Mouse (Mus musculus): ENCODE measurements around the gene Slc29a2. TPM values are rescaled to one million over a fixed set of nuclear protein-coding genes. Genes with fewer than 3 reads are reported as not detected.

The Slc29a2 gene
- total and polyA plus RNA-seq, 3 experiments: 2.1 to 6.6 (median 4.2) TPM

GRCm38 (mm10) chr19:5018191-5018590 lies 5.5 kb upstream of the Slc29a2 start:
- Histone ChIP-seq H3K9me3 (replicated peaks; ENCODE audit: low read length) (no peaks in the 10 kb centered on the region), H3K4me3 (replicated peaks in 1 of 3; ENCODE audit: low read depth in 2 of 3, low read length in 2 of 3, poor library complexity in 1 of 3) (no peak overlapping the region), H3K4me2 (ENCODE audit: insufficient read depth, low read depth, poor library complexity, severe bottlenecking) (no peak overlapping the region), H3K9ac (ENCODE audit: insufficient read depth, low read depth) (no peak overlapping the region), H3K27ac (ENCODE audit: insufficient read depth, low read depth) (no peak overlapping the region), H3K36me3 (replicated peaks in 1 of 2; ENCODE audit: control insufficient read depth in 1 of 2, insufficient read depth in 1 of 2, low read length in 1 of 2) (no peaks in the 10 kb centered on the region), H3K27me3 (replicated peaks) (peaks cover 28% of the 10 kb centered on the region), H3K79me2 (replicated peaks; ENCODE audit: control insufficient read depth, extremely low read depth, insufficient read depth, poor library complexity, severe bottlenecking) (no peaks in the 10 kb centered on the region), H3K4me1 (ENCODE audit: control insufficient read depth in 1 of 2, insufficient read depth in 2 of 2) (peaks cover 3 to 19% of the 10 kb centered on the region in 2 experiments; a peak in 3 of 4 replicates)
- no peak for DNase-seq (ENCODE audit: extremely low read depth)
- dilution Hi-C loops (cut with MboI; ENCODE audit: extremely low pct_ligation_motif_present, extremely low pct_unique_long_range_greater_than_20kb, low sequenced_read_pairs) (no loop called here), in situ Hi-C loops (cut with MboI; ENCODE audit: low pct_ligation_motif_present, low pct_unique_long_range_greater_than_20kb, low sequenced_read_pairs) (no loop called here)
- TF ChIP-seq CTCF (conservative IDR thresholded peaks at IDR 0.05 in 1 of 2, IDR thresholded peaks at IDR 0.05 in 1 of 2; ENCODE audit: low read depth in 2 of 2, low read length in 2 of 2) (no peak), POLR2AphosphoS2 (IDR thresholded peaks at IDR 0.05; ENCODE audit: low read depth, low read length) (no peak), PAX5 (IDR thresholded peaks at IDR 0.05; ENCODE audit: low read length) (no peak), RAD21 (IDR thresholded peaks at IDR 0.05; ENCODE audit: low read depth, low read length) (no peak), ZC3H11A (IDR thresholded peaks at IDR 0.05; ENCODE audit: low read depth, low read length) (no peak), ZNF384 (IDR thresholded peaks at IDR 0.05; ENCODE audit: low read depth, low read length) (no peak), POLR2A (IDR thresholded peaks at IDR 0.05; ENCODE audit: low read depth, low read length) (no peak), BHLHE40 (IDR thresholded peaks at IDR 0.05; ENCODE audit: low read depth, low read length) (no peak), SIN3A (IDR thresholded peaks at IDR 0.05; ENCODE audit: low read length) (no peak), EP300 (IDR thresholded peaks at IDR 0.05; ENCODE audit: low read length) (no peak)

- H3K27me3 ChIP-seq (replicated peaks): peaks cover 6% of the 10 kb centered on the region
- peaks cover 10 to 27% of the 10 kb centered on the region in 2 experiments for H3K4me1 ChIP-seq (ENCODE audit: control insufficient read depth in 1 of 2, insufficient read depth in 2 of 2)
- dilution Hi-C loops (cut with MboI; ENCODE audit: extremely low pct_ligation_motif_present, extremely low pct_unique_long_range_greater_than_20kb, low sequenced_read_pairs): no loop called here
- H3K79me2 ChIP-seq (replicated peaks; ENCODE audit: control insufficient read depth, extremely low read depth, insufficient read depth, poor library complexity, severe bottlenecking): no peaks in the 10 kb centered on the region
- in situ Hi-C loops (cut with MboI; ENCODE audit: low pct_ligation_motif_present, low pct_unique_long_range_greater_than_20kb, low sequenced_read_pairs): no loop called here
- no peak overlapping the region for H3K4me3 ChIP-seq (replicated peaks in 1 of 3; ENCODE audit: low read depth in 2 of 3, low read length in 2 of 3, poor library complexity in 1 of 3)
- H3K36me3 ChIP-seq (replicated peaks in 1 of 2; ENCODE audit: control insufficient read depth in 1 of 2, insufficient read depth in 1 of 2, low read length in 1 of 2): peaks cover 0 to 6% of the 10 kb centered on the region in 2 experiments
- H3K9ac ChIP-seq (ENCODE audit: insufficient read depth, low read depth): no peak overlapping the region
- no peak overlapping the region for H3K4me2 ChIP-seq (ENCODE audit: insufficient read depth, low read depth, poor library complexity, severe bottlenecking)
- H3K9me3 ChIP-seq (replicated peaks; ENCODE audit: low read length): no peaks in the 10 kb centered on the region
- TF ChIP-seq TCF12 (IDR thresholded peaks at IDR 0.05; ENCODE audit: low read depth, low read length) (no peak), POLR2A (IDR thresholded peaks at IDR 0.05; ENCODE audit: low read depth, low read length) (no peak), MAX (IDR thresholded peaks at IDR 0.05; ENCODE audit: low read length) (no peak), MAZ (IDR thresholded peaks at IDR 0.05; ENCODE audit: low read depth, low read length) (no peak), PAX5 (IDR thresholded peaks at IDR 0.05; ENCODE audit: low read length) (no peak), MAFK (IDR thresholded peaks at IDR 0.05; ENCODE audit: insufficient replicate concordance, low read length) (no peak), CHD1 (IDR thresholded peaks at IDR 0.05; ENCODE audit: low read depth, low read length) (no peak), NELFE (IDR thresholded peaks at IDR 0.05; ENCODE audit: low read depth, low read length) (no peak), JUN (IDR thresholded peaks at IDR 0.05; ENCODE audit: insufficient read depth, low read depth, low read length) (no peak), CHD2 (IDR thresholded peaks at IDR 0.05; ENCODE audit: low read length) (no peak), E2F4 (IDR thresholded peaks at IDR 0.05; ENCODE audit: insufficient replicate concordance, low read depth, low read length) (no peak), SIN3A (IDR thresholded peaks at IDR 0.05; ENCODE audit: low read length) (no peak), MYC (IDR thresholded peaks at IDR 0.05; ENCODE audit: low read depth, low read length) (no peak), NRF1 (IDR thresholded peaks at IDR 0.05; ENCODE audit: low read depth, low read length) (no peak)
- H3K27ac ChIP-seq (ENCODE audit: insufficient read depth, low read depth): no peak overlapping the region
- no peak for DNase-seq (ENCODE audit: extremely low read depth)
Observed at GRCm38 (mm10) chr19:5021416-5021815, 2.2 kb upstream of the Slc29a2 start.
